In genomic region chr12:69644877-69645276, GRCm38 (mm10) we compare ENCODE assay signal across 10 mouse cellular contexts. TPM values are rescaled to one million over a fixed set of nuclear protein-coding genes. Genes with fewer than 3 reads are reported as not detected.
DNase-seq lines count a peak whose midpoint lies in the region; ATAC-seq lines count a peak whose summit lies in the region.
"Had no signal": no experiment of that assay in that cellular context is flagged by ENCODE, and none has a peak within 500 bp of the region (broad histone marks: within the 10 kb centered on the region; RNA-seq: fewer than 3 reads in every experiment).

No protein-coding gene starts in this region.

- H3K4me3 ChIP-seq in forebrain, embryonic 16.5 days (replicated peaks; ENCODE audit: low read length): no peak overlapping the region
- no peak overlapping the region for H3K4me3 ChIP-seq in forebrain, embryonic 12.5 days (replicated peaks)
- H3K4me3 ChIP-seq: limb, embryonic 10.5 days had no signal

- H3K36me3 ChIP-seq in forebrain, embryonic 16.5 days (ENCODE audit: control insufficient read depth, insufficient read depth): no peaks in the 10 kb centered on the region; the same call in none of the 2 replicates
- H3K36me3 ChIP-seq in forebrain, embryonic 12.5 days (replicated peaks): peaks cover 21% of the 10 kb centered on the region

- 19% methylated on average over 3 of the region's 3 CpGs for WGBS in forebrain, embryonic 16.5 days
- WGBS in forebrain, embryonic 12.5 days: 84% methylated on average over 3 of the region's 3 CpGs

- ATAC-seq in forebrain, embryonic 16.5 days: peak; percentile 62
- no peak for ATAC-seq in forebrain, embryonic 12.5 days (ENCODE audit: low FRiP score)
- ATAC-seq: CD4-positive, CD25-positive, alpha-beta regulatory T cell, adult 4 months had no signal

- no peak overlapping the region for H3K4me2 ChIP-seq in forebrain, embryonic 16.5 days (ENCODE audit: low read length)
- no peak overlapping the region for H3K4me2 ChIP-seq in forebrain, embryonic 12.5 days

- no peaks in the 10 kb centered on the region for H3K9me3 ChIP-seq in forebrain, embryonic 16.5 days (ENCODE audit: control insufficient read depth, low read length)
- no peaks in the 10 kb centered on the region for H3K9me3 ChIP-seq in forebrain, embryonic 12.5 days
- H3K9me3 ChIP-seq: limb, embryonic 10.5 days had no signal

- H3K4me1 ChIP-seq in forebrain, embryonic 16.5 days (replicated peaks; ENCODE audit: control insufficient read depth, insufficient read depth, low read length): peaks cover 5% of the 10 kb centered on the region
- H3K4me1 ChIP-seq in forebrain, embryonic 12.5 days: no peaks in the 10 kb centered on the region
- H3K4me1 ChIP-seq: limb, embryonic 10.5 days had no signal

- H3K27me3 ChIP-seq in forebrain, embryonic 16.5 days (replicated peaks; ENCODE audit: control insufficient read depth, insufficient read depth, low read length): no peaks in the 10 kb centered on the region
- H3K27me3 ChIP-seq in forebrain, embryonic 12.5 days: no peaks in the 10 kb centered on the region

- H3K27ac ChIP-seq in forebrain, embryonic 16.5 days (ENCODE audit: low read length): no peak overlapping the region
- H3K27ac ChIP-seq in forebrain, embryonic 12.5 days: no peak overlapping the region
- H3K27ac ChIP-seq: limb, embryonic 10.5 days had no signal

- no peak overlapping the region for H3K9ac ChIP-seq in forebrain, embryonic 16.5 days (replicated peaks; ENCODE audit: low read depth, low read length)
- H3K9ac ChIP-seq in forebrain, embryonic 12.5 days: no peak overlapping the region

- peak; percentile 9 for DNase-seq in ovary, postnatal 14 days (ENCODE audit: low spot score)
- no peak for DNase-seq in ovary, postnatal 36 days (ENCODE audit: low spot score)
- peak; percentile 8 to 72 for DNase-seq in left cerebral cortex, adult 9 months (ENCODE audit: low spot score in 2 of 2)
- DNase-seq in telencephalon, adult 2 months (ENCODE audit: low read depth, low spot score): peak; percentile 60
- no peak for DNase-seq in testis, postnatal 10 days (ENCODE audit: low spot score)
- no peak for DNase-seq in neural tube, embryonic 10.5 days (ENCODE audit: extremely low spot score, low spot score)

RNA-seq across cellular contexts. Expression of gene Sos2, which starts 36.8 kb away (rescaled TPM):
- 11.0 and 11.8 TPM in 2 replicates for polyA plus RNA-seq in forebrain, embryonic 16.5 days (2015; fragmentation: Nextera tagmentation; extraction: Ambion mirVana)
- polyA plus RNA-seq in forebrain, embryonic 12.5 days (2016; fragmentation: Nextera tagmentation; extraction: Ambion mirVana): 8.9 and 11.0 TPM in 2 replicates

Comparison
In these comparisons a context has a peak if more than half of its experiments do, and no peak if none do; other contexts are left out.
1. DNase-seq: peak in ovary, postnatal 14 days (single experiment), left cerebral cortex, adult 9 months (2 of 2) and telencephalon, adult 2 months (single experiment); none in ovary, postnatal 36 days (single experiment), testis, postnatal 10 days (single experiment) and neural tube, embryonic 10.5 days (single experiment).